Mouse (Mus musculus) urinary bladder, adult 18-20 months (tissue): Measurements from ENCODE around the gene Lysmd2.
"Not testable (repeated sequence)": the region's sequence is repeated elsewhere in the genome, so short reads cannot be mapped to it uniquely, and the experiment has no call there.

Experiments used
- DNase-seq, 2 experiments: peaks; one replicate each; pipeline ENCODE4 v3.0.0; 2022; ENCODE audit warnings: low spot score in 2 of 2, mixed read lengths in 2 of 2

The Lysmd2 gene

DNA sequence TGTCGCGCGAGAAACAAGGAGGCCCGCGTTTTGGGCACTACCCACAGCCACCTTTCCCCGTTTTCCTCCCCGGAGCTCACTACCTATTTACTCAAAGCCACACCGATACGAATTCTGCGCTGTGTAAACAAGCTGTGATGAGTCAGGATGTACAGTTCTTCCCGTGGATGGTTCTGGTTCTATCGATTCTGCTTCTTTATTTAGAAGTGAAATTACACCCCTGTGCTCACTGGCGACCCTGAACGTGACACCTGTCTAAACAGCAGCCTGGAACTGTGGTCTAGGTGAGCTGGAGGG lies 715 bp downstream of the Lysmd2 start:
- peak in 1 of 2 experiments; percentile 40 for DNase-seq

DNA sequence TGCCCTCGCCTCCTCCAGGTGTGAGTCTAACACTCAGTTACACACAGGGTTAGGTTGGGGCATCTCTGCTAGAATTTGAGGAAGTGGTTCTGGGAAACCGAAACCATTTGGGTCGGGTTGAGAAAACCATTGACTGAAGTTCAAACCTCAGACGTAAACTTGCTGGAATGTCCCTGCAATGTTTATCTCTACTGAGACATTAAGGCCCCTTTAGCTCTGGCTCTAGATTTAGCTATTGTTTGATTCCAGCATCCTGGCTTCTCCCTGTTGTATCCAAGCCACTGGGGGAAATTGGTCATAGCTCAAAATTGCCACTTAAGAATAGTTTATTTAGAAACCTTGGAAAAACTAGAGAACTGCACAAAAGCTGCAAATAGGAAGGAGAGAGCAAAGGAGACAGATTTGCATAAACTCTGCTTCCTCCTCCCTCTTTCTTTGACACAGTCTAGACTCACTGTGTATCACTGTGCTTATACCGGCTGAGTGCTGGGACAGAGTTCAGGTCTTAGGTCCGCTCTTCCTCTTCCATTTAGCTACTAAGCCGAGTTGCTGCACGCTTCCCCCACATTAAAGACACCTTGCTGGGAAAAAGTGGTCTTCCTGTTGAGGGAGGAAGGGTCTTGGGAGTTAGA lies 5.4 kb downstream of the Lysmd2 start:
- DNase-seq = no peak

DNA sequence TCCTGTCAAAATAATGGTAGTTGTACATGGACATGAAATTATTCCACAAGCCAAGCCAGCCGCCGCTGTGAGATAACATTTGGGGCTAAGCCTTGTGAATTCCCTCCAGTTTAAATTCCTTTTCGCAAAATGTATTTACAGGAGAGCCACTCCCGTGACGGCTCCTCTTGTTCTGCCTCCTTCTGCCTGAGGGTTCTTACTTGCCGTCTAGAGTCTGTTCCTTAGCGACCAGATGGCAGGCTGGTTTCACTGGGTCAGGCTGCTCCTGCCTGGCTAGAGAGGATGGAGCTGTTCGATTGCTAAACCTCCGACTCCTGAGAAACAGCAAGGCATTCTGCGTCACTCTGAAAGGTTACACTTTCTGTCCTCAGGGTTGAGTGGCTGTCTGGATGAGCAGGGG lies 6.6 kb downstream of the Lysmd2 start:
- no peak for DNase-seq

DNA sequence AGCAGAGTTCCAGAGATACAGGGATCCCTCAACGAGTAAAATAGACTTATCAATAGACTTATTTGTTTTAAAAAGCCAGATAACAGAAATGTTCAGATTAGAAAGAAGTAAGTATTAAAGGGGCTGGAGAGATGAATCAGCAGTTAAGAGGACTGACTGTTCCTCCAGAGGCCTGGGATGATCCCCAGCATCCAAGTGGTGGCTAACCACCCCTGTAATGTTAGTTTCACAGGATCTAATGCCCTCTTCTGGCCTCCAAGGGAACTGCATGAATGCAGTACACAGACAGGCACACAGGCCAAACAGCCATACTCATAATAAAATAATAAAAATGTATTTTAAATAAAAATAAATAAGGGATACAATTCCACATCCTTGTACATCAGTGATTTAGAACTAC lies 7.4 kb downstream of the Lysmd2 start:
- DNase-seq = no peak

DNA sequence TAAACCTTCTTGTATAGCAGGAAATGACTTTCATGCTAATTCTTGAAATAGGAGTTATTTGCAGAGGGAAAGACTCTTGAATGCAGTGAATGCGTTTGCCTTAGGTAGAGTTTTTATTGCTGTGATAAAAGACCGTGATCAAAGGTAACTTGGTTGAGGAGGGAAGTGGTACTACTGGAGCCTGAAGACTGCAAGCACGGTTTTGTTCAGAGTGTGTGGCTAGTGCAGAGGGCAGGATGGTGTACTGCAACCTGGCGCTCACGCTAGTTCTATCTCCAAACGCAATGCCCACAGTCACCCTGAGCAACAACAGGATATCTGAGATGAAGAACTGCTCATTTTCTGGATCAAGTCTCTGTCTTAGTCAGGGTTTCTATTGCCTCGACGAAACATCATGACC lies 8.1 kb downstream of the Lysmd2 start:
- DNase-seq = no peak

DNA sequence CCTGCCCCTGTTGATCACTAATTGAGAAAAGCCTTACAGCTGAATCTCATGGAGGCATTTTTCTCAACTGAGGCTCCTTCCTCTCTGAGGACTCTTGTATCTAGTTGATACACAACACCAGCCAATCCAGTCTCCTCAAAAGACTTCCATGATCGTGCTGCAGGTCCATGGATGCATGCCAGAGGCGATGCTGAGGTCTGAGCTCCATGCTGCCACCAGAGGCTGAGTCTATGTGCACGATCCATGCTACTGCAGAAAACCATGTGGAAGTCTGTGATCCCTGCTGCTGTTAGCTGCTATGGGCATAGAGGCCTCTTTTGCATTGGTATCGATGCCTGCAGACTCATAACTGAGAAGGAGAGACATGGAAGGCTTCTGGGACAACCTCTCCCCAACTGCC lies 8.7 kb downstream of the Lysmd2 start:
- DNase-seq = no peak

DNA sequence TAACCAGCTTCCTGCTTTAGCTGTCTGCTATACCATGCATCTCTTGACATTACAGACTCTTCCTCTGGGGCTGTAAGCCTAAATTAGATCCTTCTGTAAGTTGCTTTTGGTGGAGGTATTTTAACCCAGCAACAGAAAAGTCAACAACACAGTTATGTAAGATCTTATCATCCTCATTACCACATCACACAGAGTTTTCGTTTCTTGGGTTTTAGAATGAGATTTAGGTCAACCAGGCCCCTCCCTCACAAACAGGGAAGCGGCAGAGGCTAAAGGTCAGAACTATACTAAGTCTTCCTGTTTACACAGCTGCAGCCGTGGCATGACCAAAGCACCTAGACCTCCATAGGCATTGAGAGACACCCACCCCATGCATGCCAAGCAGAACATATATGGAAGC lies 19.9 kb downstream of the Lysmd2 start:
- DNase-seq = no peak

DNA sequence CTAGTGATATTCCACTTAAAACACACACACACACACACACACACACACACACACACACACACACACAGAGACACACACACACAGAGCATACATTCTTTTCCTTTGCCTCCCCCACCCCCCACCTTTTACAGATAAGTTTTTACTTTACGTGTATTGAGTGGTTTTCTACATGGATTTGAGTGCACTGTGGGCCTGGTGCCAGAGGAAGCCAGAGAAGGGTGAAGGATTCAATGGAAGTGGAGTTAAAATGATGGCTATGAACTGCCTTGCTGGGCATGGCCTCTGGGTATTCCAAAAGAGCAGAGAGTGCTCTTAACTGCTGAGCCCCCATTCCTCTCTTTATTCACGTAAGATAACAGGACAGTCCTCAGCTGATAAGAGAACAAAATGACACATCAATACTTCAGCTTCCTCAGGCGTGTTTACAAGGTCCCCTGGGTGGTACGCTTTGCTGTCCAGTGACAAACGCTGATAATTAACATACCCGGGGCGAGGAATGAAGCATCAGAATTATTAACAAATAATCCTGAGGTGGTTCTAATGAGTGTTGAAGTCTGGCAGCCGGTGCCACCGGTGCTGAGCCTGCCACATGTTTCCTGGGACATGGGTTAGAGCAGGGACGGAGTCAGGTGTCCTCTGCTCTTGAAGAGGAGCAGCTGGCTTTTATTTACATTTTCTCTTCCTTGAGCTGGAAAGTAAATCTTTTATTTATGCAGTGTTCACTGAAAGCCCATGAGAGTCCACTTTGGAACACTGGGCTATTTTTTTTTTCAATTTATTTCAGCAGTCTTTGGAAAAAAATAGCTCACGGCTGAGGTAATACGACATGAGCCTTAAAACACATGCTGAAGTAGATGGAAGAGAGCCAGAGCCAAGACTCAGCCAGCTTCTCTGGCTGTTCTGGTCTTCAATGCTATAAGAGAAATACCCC lies 28.7 kb downstream of the Lysmd2 start:
- DNase-seq = peak in 1 of 2 experiments; percentile 14

DNA sequence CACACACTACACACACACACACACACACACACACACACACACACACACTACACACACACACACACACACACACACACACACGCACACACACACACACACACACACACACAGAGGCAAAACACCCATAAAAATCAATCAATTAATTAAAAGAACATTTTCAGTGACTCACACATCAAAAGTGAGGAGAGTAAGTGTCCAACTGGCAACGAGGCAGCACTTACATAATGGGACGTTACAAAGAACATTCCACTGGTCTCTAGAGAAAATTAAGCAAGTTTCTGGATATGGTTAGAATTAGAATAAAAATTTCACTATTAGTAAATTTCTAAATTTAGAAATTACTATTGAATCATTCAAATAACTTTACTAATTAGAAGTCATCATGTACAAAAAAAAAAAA lies 30.9 kb downstream of the Lysmd2 start:
- DNase-seq = not testable (repeated sequence)

DNA sequence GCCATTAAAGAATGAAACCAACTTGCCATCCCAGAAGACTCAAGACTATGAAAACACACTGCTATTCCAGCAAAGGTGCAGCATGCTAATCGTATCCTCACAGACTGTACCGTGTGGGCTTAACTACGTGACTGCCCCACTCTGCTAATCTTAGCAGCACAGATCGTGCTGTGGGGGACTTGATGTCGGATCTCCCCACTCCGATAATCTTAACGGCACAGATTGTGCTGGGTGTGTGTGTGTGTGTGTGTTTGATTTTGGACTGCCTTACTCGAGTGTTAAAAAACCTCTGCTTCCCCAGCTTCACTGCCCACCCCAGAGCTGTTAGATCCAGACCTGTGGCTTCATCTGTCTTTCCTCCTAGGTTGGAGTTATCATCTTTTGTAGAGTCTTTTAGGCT lies 35.4 kb downstream of the Lysmd2 start:
- DNase-seq = no peak

DNA sequence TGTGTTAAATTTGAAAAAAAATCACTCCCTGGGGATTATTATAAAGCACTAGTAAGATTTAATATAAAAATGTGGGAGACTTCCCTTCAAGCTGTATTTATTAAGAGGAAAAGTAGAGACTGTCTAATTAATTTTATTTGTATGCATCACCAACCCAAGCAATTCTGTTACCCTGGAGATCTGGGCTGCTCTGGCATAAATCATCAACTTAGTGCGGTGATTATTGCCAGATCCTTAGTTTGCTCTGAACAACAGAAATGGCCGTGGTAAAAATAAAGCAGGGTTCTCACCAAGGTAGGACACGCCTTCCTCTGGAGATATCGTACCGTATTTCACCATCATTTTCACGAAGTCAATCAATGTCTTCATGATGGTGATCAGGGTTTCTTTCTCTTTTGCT lies 39.8 kb downstream of the Lysmd2 start:
- no peak for DNase-seq

DNA sequence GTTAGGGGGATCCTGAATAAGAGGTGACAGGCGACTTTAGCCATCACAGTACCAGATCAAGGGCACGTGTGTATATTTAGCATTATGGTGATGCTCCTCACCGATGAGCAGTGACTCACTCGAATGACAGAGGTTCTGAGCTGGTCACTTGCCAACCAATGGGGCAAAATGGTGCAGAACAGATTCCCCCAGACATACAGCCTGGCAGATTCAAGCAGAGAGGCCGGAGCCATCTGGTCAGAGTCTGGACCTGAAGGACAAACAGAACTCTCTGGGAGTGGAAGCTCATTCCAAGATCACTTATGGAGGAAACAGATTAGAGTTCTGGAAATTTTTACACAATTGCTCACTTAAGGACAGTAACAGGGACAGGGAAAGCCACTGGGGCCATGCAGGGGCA lies 41.1 kb downstream of the Lysmd2 start:
- no peak for DNase-seq

DNA sequence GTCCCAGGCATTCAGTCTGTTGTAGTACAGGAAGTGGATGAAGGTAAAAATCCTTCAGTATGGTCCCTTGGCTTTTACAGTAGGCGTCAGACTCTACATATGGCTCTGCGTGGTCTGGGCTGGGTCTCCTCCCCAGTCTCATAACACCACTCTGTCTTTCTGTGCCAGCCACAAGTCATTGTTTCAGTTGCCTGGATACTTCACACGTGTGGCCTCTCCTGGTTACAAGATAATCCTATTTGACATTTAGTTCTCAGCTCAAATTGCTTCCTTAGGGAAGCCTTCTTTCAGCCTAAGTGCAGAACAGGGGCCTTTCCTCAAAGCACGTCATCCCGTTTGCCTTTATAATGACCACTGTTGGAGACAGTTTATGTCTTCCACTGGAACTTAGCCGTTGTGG lies 47.2 kb downstream of the Lysmd2 start:
- no peak for DNase-seq

DNA sequence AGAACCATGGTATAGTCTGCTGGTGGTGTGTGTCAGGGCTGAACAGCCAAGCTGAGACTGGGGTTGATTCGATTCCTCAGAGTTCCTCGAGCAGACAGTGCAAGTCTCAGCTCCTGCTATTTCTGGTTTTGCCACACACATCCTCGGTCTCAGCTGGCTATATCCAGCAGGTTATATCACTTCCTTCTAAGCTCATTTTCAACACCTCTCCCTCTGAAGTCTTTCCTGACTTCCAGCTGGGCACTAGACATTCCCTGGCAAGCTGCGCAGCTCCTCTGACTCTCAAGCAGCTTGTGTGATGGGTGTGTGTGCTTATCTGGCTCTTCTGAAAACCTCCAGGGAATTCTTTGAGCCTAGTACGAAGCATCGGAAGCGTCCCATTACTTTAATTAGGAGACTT lies 50.7 kb downstream of the Lysmd2 start:
- DNase-seq = no peak

DNA sequence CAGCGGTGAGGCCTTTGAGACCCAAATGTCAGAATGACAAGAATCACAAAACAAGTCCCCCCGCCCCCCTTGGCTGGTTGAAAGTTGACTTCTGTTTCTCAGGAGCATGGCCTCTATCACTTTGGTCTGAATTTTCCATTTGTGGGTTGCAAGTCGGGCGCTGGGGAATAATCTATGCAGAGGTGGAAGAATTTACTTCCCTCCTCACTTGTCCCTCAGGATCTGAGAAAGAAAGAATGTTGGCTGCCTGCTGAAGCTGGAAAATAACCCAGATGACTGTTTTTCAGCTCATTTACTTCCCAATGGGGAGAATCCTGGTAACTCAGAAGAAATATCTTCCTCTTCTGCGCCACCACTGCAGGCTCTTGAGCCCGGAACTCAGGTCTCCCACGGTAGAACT lies 52.8 kb downstream of the Lysmd2 start:
- DNase-seq = no peak

DNA sequence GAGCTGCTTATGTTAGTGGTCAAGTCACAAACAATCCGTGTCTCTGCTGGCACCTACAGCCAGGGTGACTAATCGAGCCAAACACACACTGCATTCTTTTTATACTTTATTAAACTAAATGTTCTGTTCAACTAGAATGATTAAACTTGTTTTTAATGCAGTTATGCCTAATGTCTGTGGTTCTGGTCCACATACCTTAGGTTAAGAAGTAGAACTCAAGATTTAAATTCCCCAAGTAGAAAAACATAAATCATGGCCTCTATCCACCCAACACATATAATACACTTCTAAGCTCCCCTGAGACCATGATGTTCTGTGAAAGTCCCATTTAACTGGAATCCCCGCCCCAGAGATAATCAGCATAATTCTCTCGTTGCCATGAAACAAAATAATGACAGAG lies 54.1 kb downstream of the Lysmd2 start:
- no peak for DNase-seq

DNA sequence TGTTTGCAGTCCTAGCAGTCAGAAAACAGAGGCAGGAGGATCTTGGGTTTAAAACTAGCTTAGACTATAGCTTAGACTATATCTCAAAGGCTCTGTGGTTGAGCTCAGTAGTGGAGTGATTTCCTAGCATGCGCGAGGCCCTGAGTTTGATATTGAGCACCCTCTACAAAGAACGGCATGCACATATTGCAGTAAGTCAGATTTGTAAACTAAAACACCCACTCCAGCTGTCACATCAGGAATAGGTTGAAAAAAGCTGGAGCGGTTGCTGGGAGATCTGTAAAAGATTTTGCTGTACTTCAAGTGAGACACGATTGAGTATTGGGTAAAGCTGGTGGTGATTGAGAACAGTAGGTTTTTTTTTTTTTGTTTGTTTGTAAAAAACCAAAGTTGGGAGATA lies 55.1 kb downstream of the Lysmd2 start:
- no peak for DNase-seq

DNA sequence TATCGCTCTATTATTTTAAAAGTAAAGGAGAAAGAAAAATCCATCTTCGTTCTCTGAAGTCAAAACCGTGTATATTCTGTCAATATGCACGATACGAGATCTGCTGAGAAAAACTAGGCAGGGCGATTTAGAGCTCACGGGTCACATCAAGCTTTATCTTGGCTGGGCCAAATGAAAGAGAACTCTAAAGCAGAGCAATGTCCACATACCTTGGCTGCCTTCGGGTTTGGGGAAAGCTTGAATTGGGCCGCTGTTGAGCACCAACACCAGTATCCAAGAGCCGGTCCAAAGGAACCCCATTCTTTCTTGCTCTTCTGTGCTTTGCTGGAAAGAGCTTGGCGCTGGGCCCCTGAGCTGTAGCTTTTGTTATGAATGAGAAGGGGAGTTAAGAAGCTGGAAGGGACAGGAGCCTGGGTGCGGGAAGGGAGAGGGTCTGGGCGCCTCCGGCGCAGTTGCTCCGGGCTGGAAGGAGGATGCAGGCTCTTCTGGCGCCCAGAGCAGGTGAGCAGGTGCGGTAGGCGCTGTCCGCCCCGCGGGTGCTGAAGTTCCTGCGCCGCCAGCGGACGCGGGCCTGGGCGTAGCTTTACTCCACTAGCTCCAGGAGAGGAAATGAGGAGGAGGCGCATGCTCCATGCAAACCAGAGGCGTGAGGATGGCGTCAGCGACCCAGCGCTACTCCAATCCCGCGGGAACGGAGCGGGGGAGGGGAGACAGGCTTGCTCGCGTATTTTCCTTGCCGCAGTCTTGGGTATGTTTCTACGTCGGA lies 58.1 kb downstream of the Lysmd2 start, which contains the start of gene Scg3:
Gene Scg3, minus strand, starts transcription at position 631 of the 766 bp plus-strand sequence.
- DNase-seq = peak; percentile 44 to 58

DNA sequence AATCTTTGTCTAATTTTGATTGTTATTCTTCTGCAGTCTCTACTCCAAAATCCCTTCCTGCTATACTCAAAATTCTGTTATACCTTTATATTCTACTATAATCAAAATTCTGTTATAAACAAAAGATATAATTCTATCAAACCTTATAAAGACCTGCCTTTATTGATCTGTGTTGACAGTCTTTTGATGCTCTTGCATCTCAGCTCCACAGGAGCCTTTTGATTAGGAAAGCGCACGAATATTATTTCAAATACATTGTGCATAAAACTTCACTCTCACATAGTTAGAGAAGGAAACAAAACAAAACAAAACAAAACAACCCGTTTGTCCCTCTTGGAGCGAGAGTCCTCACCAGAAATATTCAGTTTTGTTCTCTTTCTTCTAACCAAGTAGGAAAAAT lies 58.8 kb downstream of the Lysmd2 start:
- DNase-seq = no peak

DNA sequence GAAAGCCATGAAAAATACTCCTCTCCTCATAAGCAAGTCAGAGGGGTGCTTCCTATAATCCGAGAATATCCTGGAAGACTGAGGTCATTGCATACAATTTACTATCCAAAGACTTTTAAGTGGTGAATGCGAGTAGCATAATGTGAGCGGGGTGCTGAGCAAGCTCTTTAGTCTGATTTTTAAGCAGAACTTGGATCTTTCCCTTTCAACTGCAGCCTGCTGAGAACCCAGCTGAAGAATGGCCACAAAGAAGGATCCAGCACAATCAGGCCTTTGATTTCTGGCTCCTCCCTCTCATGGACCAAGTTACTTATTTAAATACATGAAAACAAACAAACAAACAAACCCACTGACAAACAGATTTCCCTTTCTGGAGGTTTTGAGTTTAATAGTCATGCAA lies 59.2 kb downstream of the Lysmd2 start:
- DNase-seq = no peak
